ENCODE assay signal across 29 mouse cellular contexts in the genomic region with DNA sequence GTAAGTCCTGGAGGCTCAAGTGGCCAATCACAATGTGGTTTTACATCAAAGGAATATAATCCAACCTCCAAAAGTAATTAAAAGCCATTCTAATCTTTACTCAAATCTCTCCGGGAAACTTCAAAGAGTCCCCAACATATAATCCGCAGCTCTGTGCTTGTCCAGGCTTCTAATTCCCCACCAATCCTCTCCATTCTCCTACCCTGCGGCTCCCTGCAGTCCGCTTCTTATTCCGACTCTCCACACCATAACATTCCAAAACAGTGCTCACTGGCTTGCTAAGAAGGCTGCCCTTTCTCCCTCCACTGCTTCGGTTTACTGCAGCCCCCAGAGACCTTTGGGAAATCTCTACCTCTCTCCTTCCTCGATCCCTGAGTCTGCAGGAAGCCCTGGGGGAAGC. TPM values are rescaled to one million over a fixed set of nuclear protein-coding genes. Genes with fewer than 3 reads are reported as not detected.
DNase-seq lines count a peak whose midpoint lies in the region; ATAC-seq and TF ChIP-seq lines count a peak whose summit lies in the region.
"Had no signal": no experiment of that assay in that cellular context is flagged by ENCODE, and none has a peak within 500 bp of the region (broad histone marks: within the 10 kb centered on the region; RNA-seq: fewer than 3 reads in every experiment).

No protein-coding gene starts in this region.

- H3K9me3 ChIP-seq in forebrain, embryonic 14.5 days (replicated peaks; ENCODE audit: control insufficient read depth, low read length) = no peaks in the 10 kb centered on the region
- no peaks in the 10 kb centered on the region for H3K9me3 ChIP-seq in forebrain, embryonic 12.5 days
- no peaks in the 10 kb centered on the region for H3K9me3 ChIP-seq in midbrain, embryonic 10.5 days (replicated peaks)
- H3K9me3 ChIP-seq in midbrain, postnatal 0 days (ENCODE audit: low read length) = no peaks in the 10 kb centered on the region
- no peaks in the 10 kb centered on the region for H3K9me3 ChIP-seq in embryonic facial prominence, embryonic 10.5 days
- H3K9me3 ChIP-seq in hindbrain, embryonic 14.5 days (ENCODE audit: control insufficient read depth, low read length) = no peaks in the 10 kb centered on the region
- H3K9me3 ChIP-seq: heart, embryonic 15.5 days; hindbrain, embryonic 13.5 days; neural tube, embryonic 15.5 days had no signal

- H3K27me3 ChIP-seq in forebrain, embryonic 14.5 days (replicated peaks; ENCODE audit: control insufficient read depth, insufficient read depth, low read length) = peaks cover 8% of the 10 kb centered on the region
- H3K27me3 ChIP-seq in forebrain, embryonic 12.5 days = peaks cover 34% of the 10 kb centered on the region
- H3K27me3 ChIP-seq in midbrain, embryonic 10.5 days (ENCODE audit: low read depth, poor library complexity, severe bottlenecking) = peaks cover 22% of the 10 kb centered on the region
- no peaks in the 10 kb centered on the region for H3K27me3 ChIP-seq in midbrain, postnatal 0 days (ENCODE audit: insufficient read depth, low read length)
- H3K27me3 ChIP-seq in embryonic facial prominence, embryonic 10.5 days (replicated peaks; ENCODE audit: low read depth, poor library complexity, severe bottlenecking) = peaks cover 24% of the 10 kb centered on the region
- H3K27me3 ChIP-seq in small intestine, adult 2 months (ENCODE audit: control insufficient read depth, insufficient read depth, low read length) = no peaks in the 10 kb centered on the region
- H3K27me3 ChIP-seq in hindbrain, embryonic 14.5 days (ENCODE audit: control insufficient read depth, insufficient read depth, low read length) = peaks cover 14% of the 10 kb centered on the region

- H3K4me2 ChIP-seq in forebrain, embryonic 14.5 days (ENCODE audit: low read length) = no peak overlapping the region
- no peak overlapping the region for H3K4me2 ChIP-seq in forebrain, embryonic 12.5 days
- no peak overlapping the region for H3K4me2 ChIP-seq in midbrain, postnatal 0 days (ENCODE audit: low read depth, low read length, poor library complexity, severe bottlenecking)
- H3K4me2 ChIP-seq in hindbrain, embryonic 14.5 days (replicated peaks) = no peak overlapping the region
- H3K4me2 ChIP-seq: heart, embryonic 15.5 days; hindbrain, embryonic 13.5 days; liver, embryonic 11.5 days; neural tube, embryonic 15.5 days had no signal

- no peak overlapping the region for H3K9ac ChIP-seq in forebrain, embryonic 14.5 days (ENCODE audit: low read length)
- H3K9ac ChIP-seq in forebrain, embryonic 12.5 days = no peak overlapping the region
- no peak overlapping the region for H3K9ac ChIP-seq in midbrain, postnatal 0 days (replicated peaks; ENCODE audit: low read length, poor library complexity, severe bottlenecking)
- H3K9ac ChIP-seq in hindbrain, embryonic 14.5 days = no peak overlapping the region
- H3K9ac ChIP-seq: heart, embryonic 15.5 days; hindbrain, embryonic 13.5 days; liver, postnatal 0 days; neural tube, embryonic 15.5 days had no signal

- H3K4me3 ChIP-seq in forebrain, embryonic 14.5 days (ENCODE audit: low read depth, low read length) = no peak overlapping the region
- H3K4me3 ChIP-seq in forebrain, embryonic 12.5 days (replicated peaks) = no peak overlapping the region
- 0 out of 2 replicates have a peak overlapping the region, but pooled peaks have one; percentile 5 for H3K4me3 ChIP-seq in midbrain, embryonic 10.5 days
- no peak overlapping the region for H3K4me3 ChIP-seq in midbrain, postnatal 0 days (ENCODE audit: low read depth, low read length)
- H3K4me3 ChIP-seq in embryonic facial prominence, embryonic 10.5 days = no peak overlapping the region
- no peak overlapping the region for H3K4me3 ChIP-seq in small intestine, adult 2 months (ENCODE audit: low read depth, low read length)
- no peak overlapping the region for H3K4me3 ChIP-seq in hindbrain, embryonic 14.5 days (replicated peaks; ENCODE audit: low read length)
- H3K4me3 ChIP-seq: gastrocnemius, adult 2 months; heart, embryonic 15.5 days; hindbrain, embryonic 13.5 days; myocyte; neural tube, embryonic 15.5 days had no signal

- no peak for TF ChIP-seq CTCF in midbrain, postnatal 0 days (IDR thresholded peaks at IDR 0.05)
- TF ChIP-seq CTCF in small intestine, adult 2 months (IDR thresholded peaks at IDR 0.05; ENCODE audit: extremely low read depth, insufficient read length, insufficient replicate concordance, low read depth, low read length) = no peak

- WGBS in forebrain, embryonic 14.5 days = 5% methylated on average over 7 of the region's 7 CpGs
- 1% methylated on average over 7 of the region's 7 CpGs for WGBS in forebrain, embryonic 12.5 days
- 6% methylated on average over 7 of the region's 7 CpGs for WGBS in midbrain, embryonic 10.5 days
- 12% methylated on average over 7 of the region's 7 CpGs for WGBS in midbrain, postnatal 0 days
- WGBS in embryonic facial prominence, embryonic 10.5 days = 13% methylated on average over 7 of the region's 7 CpGs
- 60% methylated on average over 7 of the region's 7 CpGs for WGBS in small intestine, adult 2 months
- whole genome bisulfite sequencing in hindbrain, embryonic 14.5 days = 32% methylated on average over 7 of the region's 7 CpGs

- peaks cover 4% of the 10 kb centered on the region; the same call in 1 of the 2 replicates for H3K4me1 ChIP-seq in forebrain, embryonic 14.5 days (ENCODE audit: control insufficient read depth, insufficient read depth, low read length)
- peaks cover 15% of the 10 kb centered on the region for H3K4me1 ChIP-seq in forebrain, embryonic 12.5 days
- peaks cover 37% of the 10 kb centered on the region for H3K4me1 ChIP-seq in midbrain, embryonic 10.5 days
- 0 out of 2 replicates have a peak, but pooled peaks cover 3% of the 10 kb centered on the region for H3K4me1 ChIP-seq in midbrain, postnatal 0 days (ENCODE audit: insufficient read depth, low read length)
- H3K4me1 ChIP-seq in embryonic facial prominence, embryonic 10.5 days = peaks cover 41% of the 10 kb centered on the region
- H3K4me1 ChIP-seq in small intestine, adult 2 months (ENCODE audit: control insufficient read depth, insufficient read depth, insufficient read length, low read length) = peaks cover 37% of the 10 kb centered on the region
- H3K4me1 ChIP-seq in hindbrain, embryonic 14.5 days (replicated peaks; ENCODE audit: control insufficient read depth, insufficient read depth, low read length) = 0 out of 2 replicates have a peak, but pooled peaks cover 6% of the 10 kb centered on the region

- H3K27ac ChIP-seq in forebrain, embryonic 14.5 days (ENCODE audit: low read depth, low read length) = no peak overlapping the region
- H3K27ac ChIP-seq in forebrain, embryonic 12.5 days = no peak overlapping the region
- H3K27ac ChIP-seq in midbrain, embryonic 10.5 days (replicated peaks) = peak overlapping the region; percentile 56; the same call in 1 of the 2 replicates
- H3K27ac ChIP-seq in midbrain, postnatal 0 days (ENCODE audit: low read depth, low read length) = no peak overlapping the region
- 0 out of 2 replicates have a peak overlapping the region, but pooled peaks have one; percentile 4 for H3K27ac ChIP-seq in embryonic facial prominence, embryonic 10.5 days (replicated peaks)
- H3K27ac ChIP-seq in small intestine, adult 2 months (ENCODE audit: insufficient read depth, low read depth, low read length) = peak overlapping the region; percentile 39
- no peak overlapping the region for H3K27ac ChIP-seq in hindbrain, embryonic 14.5 days
- H3K27ac ChIP-seq: gastrocnemius, adult 2 months; heart, embryonic 15.5 days; hindbrain, embryonic 13.5 days; macrophage; neural tube, embryonic 15.5 days had no signal

- TF ChIP-seq POLR2A in small intestine, adult 2 months (IDR thresholded peaks at IDR 0.05; ENCODE audit: low read depth, low read length) = no peak

- 0 out of 2 replicates have a peak, but pooled peaks have one; percentile 32 for ATAC-seq in forebrain, embryonic 14.5 days
- no peak for ATAC-seq in forebrain, embryonic 12.5 days (ENCODE audit: low FRiP score)
- no peak for ATAC-seq in midbrain, postnatal 0 days (ENCODE audit: low FRiP score)
- ATAC-seq in hindbrain, embryonic 14.5 days (ENCODE audit: low FRiP score) = no peak
- ATAC-seq: CD4-positive, CD25-positive, alpha-beta regulatory T cell, adult 4 months; liver, postnatal 0 days; lung, postnatal 0 days had no signal

- DNase-seq in forebrain, embryonic 14.5 days (ENCODE audit: low spot score) = no peak
- peak; percentile 26 for DNase-seq in midbrain, embryonic 10.5 days (ENCODE audit: low spot score)
- DNase-seq in midbrain, postnatal 0 days (ENCODE audit: low spot score) = no peak
- no peak for DNase-seq in embryonic facial prominence, embryonic 10.5 days (ENCODE audit: low spot score)
- DNase-seq in hindbrain, embryonic 14.5 days (ENCODE audit: low spot score) = no peak
- DNase-seq: adrenal gland, postnatal 36 days; cerebellum, adult 11 months; cerebellum, adult 9-11 months; gastrocnemius, adult 2 months; heart, postnatal 36 days; kidney, adult 8-10 months; liver, postnatal 0 days; thymus, adult 2 months; thymus, postnatal 4 days had no signal

- no peaks in the 10 kb centered on the region for H3K36me3 ChIP-seq in forebrain, embryonic 14.5 days (ENCODE audit: control insufficient read depth, insufficient read depth, low read length)
- no peaks in the 10 kb centered on the region for H3K36me3 ChIP-seq in forebrain, embryonic 12.5 days (replicated peaks)
- H3K36me3 ChIP-seq in midbrain, embryonic 10.5 days = no peaks in the 10 kb centered on the region
- no peaks in the 10 kb centered on the region for H3K36me3 ChIP-seq in midbrain, postnatal 0 days (ENCODE audit: insufficient read depth, low read length)
- no peaks in the 10 kb centered on the region for H3K36me3 ChIP-seq in embryonic facial prominence, embryonic 10.5 days (replicated peaks)
- H3K36me3 ChIP-seq in small intestine, adult 2 months (ENCODE audit: control insufficient read depth, insufficient read depth, low read length) = peaks cover 66% of the 10 kb centered on the region
- no peaks in the 10 kb centered on the region for H3K36me3 ChIP-seq in hindbrain, embryonic 14.5 days (replicated peaks; ENCODE audit: control insufficient read depth, insufficient read depth)
- H3K36me3 ChIP-seq: heart, embryonic 15.5 days; hindbrain, embryonic 13.5 days; neural tube, embryonic 15.5 days had no signal

RNA-seq across cellular contexts. Expression of gene Abcg8, which starts 2.1 kb away (rescaled TPM):
- polyA plus RNA-seq in forebrain, embryonic 14.5 days (2014; fragmentation: Nextera tagmentation; extraction: Ambion mirVana) = 0.05 TPM in 1 of 2 replicates, not detected in the other
- 0.05 and 0.19 TPM in 2 replicates for polyA plus RNA-seq in forebrain, embryonic 12.5 days (2016; fragmentation: Nextera tagmentation; extraction: Ambion mirVana)
- polyA plus RNA-seq in midbrain, embryonic 10.5 days (2016; fragmentation: Nextera tagmentation; extraction: Ambion mirVana) = 0.15 TPM in 1 of 2 replicates, not detected in the other
- total RNA-seq in midbrain, postnatal 0 days (2014; rRNA removed) = not detected in 2 replicates
- polyA plus RNA-seq in midbrain, postnatal 0 days (2015; fragmentation: Nextera tagmentation; extraction: Ambion mirVana) = 0.06 TPM in 1 of 2 replicates, not detected in the other
- polyA plus RNA-seq in embryonic facial prominence, embryonic 10.5 days (2016; fragmentation: Nextera tagmentation; extraction: Ambion mirVana) = 0.10 and 0.15 TPM in 2 replicates
- 62.7 and 289 TPM in 2 replicates for polyA plus RNA-seq in small intestine, adult 2 months (2012; rRNA removed)
- 0.08 and 0.09 TPM in 2 replicates for polyA plus RNA-seq in hindbrain, embryonic 14.5 days (2014; fragmentation: Nextera tagmentation; extraction: Ambion mirVana)
- total RNA-seq: adrenal gland, postnatal 36 days; common myeloid progenitor, adult 5-6 weeks; gastrocnemius, adult 2 months; heart, postnatal 36 days; layer of hippocampus, adult 18-20 months; layer of hippocampus, postnatal 14 days had no signal
- polyA plus RNA-seq: CD4-positive, CD25-positive, alpha-beta regulatory T cell, adult 4 months; frontal cortex, adult 2 months; heart, embryonic 15.5 days; intestine, embryonic 14.5 days; lung, postnatal 0 days; macrophage had no signal

RNA-seq across cellular contexts. Expression of gene Abcg5, which starts 8.8 kb away (rescaled TPM):
- 3.6 and 4.1 TPM in 2 replicates for polyA plus RNA-seq in forebrain, embryonic 14.5 days (2014; fragmentation: Nextera tagmentation; extraction: Ambion mirVana)
- polyA plus RNA-seq in forebrain, embryonic 12.5 days (2016; fragmentation: Nextera tagmentation; extraction: Ambion mirVana) = 2.8 and 4.2 TPM in 2 replicates
- polyA plus RNA-seq in midbrain, embryonic 10.5 days (2016; fragmentation: Nextera tagmentation; extraction: Ambion mirVana) = 1.6 and 3.0 TPM in 2 replicates
- 2.9 and 3.0 TPM in 2 replicates for total RNA-seq in midbrain, postnatal 0 days (2014; rRNA removed)
- polyA plus RNA-seq in midbrain, postnatal 0 days (2015; fragmentation: Nextera tagmentation; extraction: Ambion mirVana) = 1.2 and 1.3 TPM in 2 replicates
- 1.3 and 1.6 TPM in 2 replicates for polyA plus RNA-seq in embryonic facial prominence, embryonic 10.5 days (2016; fragmentation: Nextera tagmentation; extraction: Ambion mirVana)
- 73.5 and 335 TPM in 2 replicates for polyA plus RNA-seq in small intestine, adult 2 months (2012; rRNA removed)
- 2.6 and 5.9 TPM in 2 replicates for polyA plus RNA-seq in hindbrain, embryonic 14.5 days (2014; fragmentation: Nextera tagmentation; extraction: Ambion mirVana)
- total RNA-seq: adrenal gland, postnatal 36 days; common myeloid progenitor, adult 5-6 weeks; gastrocnemius, adult 2 months; heart, postnatal 36 days; layer of hippocampus, adult 18-20 months; layer of hippocampus, postnatal 14 days had no signal
- polyA plus RNA-seq: CD4-positive, CD25-positive, alpha-beta regulatory T cell, adult 4 months; frontal cortex, adult 2 months; heart, embryonic 15.5 days; macrophage; myocyte had no signal

RNA-seq across cellular contexts. Expression of gene Dync2li1, which starts 47.8 kb away (rescaled TPM):
- polyA plus RNA-seq in forebrain, embryonic 14.5 days (2014; fragmentation: Nextera tagmentation; extraction: Ambion mirVana) = 42.5 and 43.3 TPM in 2 replicates
- 34.2 and 34.6 TPM in 2 replicates for polyA plus RNA-seq in forebrain, embryonic 12.5 days (2016; fragmentation: Nextera tagmentation; extraction: Ambion mirVana)
- 30.9 and 32.7 TPM in 2 replicates for polyA plus RNA-seq in midbrain, embryonic 10.5 days (2016; fragmentation: Nextera tagmentation; extraction: Ambion mirVana)
- 18.3 and 19.6 TPM in 2 replicates for total RNA-seq in midbrain, postnatal 0 days (2014; rRNA removed)
- 36.1 and 37.7 TPM in 2 replicates for polyA plus RNA-seq in midbrain, postnatal 0 days (2015; fragmentation: Nextera tagmentation; extraction: Ambion mirVana)
- 29.4 and 34.6 TPM in 2 replicates for polyA plus RNA-seq in embryonic facial prominence, embryonic 10.5 days (2016; fragmentation: Nextera tagmentation; extraction: Ambion mirVana)
- polyA plus RNA-seq in small intestine, adult 2 months (2012; rRNA removed) = 0.06 and 0.24 TPM in 2 replicates
- polyA plus RNA-seq in hindbrain, embryonic 14.5 days (2014; fragmentation: Nextera tagmentation; extraction: Ambion mirVana) = 33.4 and 34.8 TPM in 2 replicates

Comparison
In these comparisons a context has a peak if more than half of its experiments do, and no peak if none do; other contexts are left out.
1. H3K27ac ChIP-seq: peak in midbrain, embryonic 10.5 days (single experiment), embryonic facial prominence, embryonic 10.5 days (single experiment) and small intestine, adult 2 months (single experiment); none in forebrain, embryonic 14.5 days (single experiment), forebrain, embryonic 12.5 days (single experiment), midbrain, postnatal 0 days (single experiment) and hindbrain, embryonic 14.5 days (single experiment).
2. RNA of gene Abcg8, which starts 2.1 kb away (polyA plus RNA-seq): 62.7 to 289 TPM in small intestine, adult 2 months; 0.15 TPM in midbrain, embryonic 10.5 days, 0.10 to 0.15 TPM in embryonic facial prominence, embryonic 10.5 days, 0.08 to 0.09 TPM in hindbrain, embryonic 14.5 days, 0.05 to 0.19 TPM in forebrain, embryonic 12.5 days, 0.05 TPM in forebrain, embryonic 14.5 days and 0.06 TPM in midbrain, postnatal 0 days; every median in the first group is over 10 times any median in the second.
3. RNA of gene Abcg5, which starts 8.8 kb away (polyA plus RNA-seq): 73.5 to 335 TPM in small intestine, adult 2 months; 2.6 to 5.9 TPM in hindbrain, embryonic 14.5 days, 2.8 to 4.2 TPM in forebrain, embryonic 12.5 days, 3.6 to 4.1 TPM in forebrain, embryonic 14.5 days, 1.6 to 3.0 TPM in midbrain, embryonic 10.5 days, 1.2 to 1.3 TPM in midbrain, postnatal 0 days and 1.3 to 1.6 TPM in embryonic facial prominence, embryonic 10.5 days; every median in the first group is over 10 times any median in the second.
4. RNA of gene Dync2li1, which starts 47.8 kb away (polyA plus RNA-seq): 42.5 to 43.3 TPM in forebrain, embryonic 14.5 days, 36.1 to 37.7 TPM in midbrain, postnatal 0 days, 29.4 to 34.6 TPM in embryonic facial prominence, embryonic 10.5 days, 34.2 to 34.6 TPM in forebrain, embryonic 12.5 days, 33.4 to 34.8 TPM in hindbrain, embryonic 14.5 days and 30.9 to 32.7 TPM in midbrain, embryonic 10.5 days; 0.06 to 0.24 TPM in small intestine, adult 2 months; every median in the first group is over 10 times any median in the second.